Mouse (Mus musculus): ENCODE results near the gene Map2k5. TPM values are rescaled to one million over a fixed set of nuclear protein-coding genes. Genes with fewer than 3 reads are reported as not detected.

The Map2k5 gene
- total RNA-seq, 2 experiments from 2014 or later, result 33.7 to 37.4 TPM

DNA sequence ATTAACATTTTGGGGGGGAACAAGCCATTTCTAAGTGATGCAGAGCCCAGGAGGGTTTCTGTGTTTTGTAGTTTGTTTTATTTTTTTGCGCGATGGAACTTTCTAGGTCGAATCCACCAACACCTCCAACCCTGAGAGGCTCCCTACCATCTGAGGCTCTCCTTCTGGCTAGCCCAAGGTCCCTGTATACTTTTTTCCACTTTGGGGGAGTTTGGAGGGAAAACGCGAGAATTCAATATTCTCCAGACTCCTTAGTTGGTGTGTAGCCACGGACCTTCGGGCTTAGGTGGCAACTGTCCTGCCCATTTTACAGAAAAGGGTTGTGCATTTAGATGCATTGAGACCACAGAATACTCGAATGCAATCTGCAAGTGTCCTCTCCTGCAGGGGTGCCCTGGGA is 241.5 kb downstream of the Map2k5 start:
- no peak for DNase-seq (ENCODE audit: extremely low spot score in 1 of 2, low spot score in 1 of 2)

GRCm38 (mm10) chr9:63135801-63136200 is 241.9 kb downstream of the Map2k5 start:
- peak in 1 of 2 experiments; percentile 63 for DNase-seq (ENCODE audit: extremely low spot score in 1 of 2, low spot score in 1 of 2)

GRCm38 (mm10) chr9:63135356-63135755 is 242.3 kb downstream of the Map2k5 start:
- no peak for DNase-seq (ENCODE audit: extremely low spot score in 1 of 2, low spot score in 1 of 2)

DNA sequence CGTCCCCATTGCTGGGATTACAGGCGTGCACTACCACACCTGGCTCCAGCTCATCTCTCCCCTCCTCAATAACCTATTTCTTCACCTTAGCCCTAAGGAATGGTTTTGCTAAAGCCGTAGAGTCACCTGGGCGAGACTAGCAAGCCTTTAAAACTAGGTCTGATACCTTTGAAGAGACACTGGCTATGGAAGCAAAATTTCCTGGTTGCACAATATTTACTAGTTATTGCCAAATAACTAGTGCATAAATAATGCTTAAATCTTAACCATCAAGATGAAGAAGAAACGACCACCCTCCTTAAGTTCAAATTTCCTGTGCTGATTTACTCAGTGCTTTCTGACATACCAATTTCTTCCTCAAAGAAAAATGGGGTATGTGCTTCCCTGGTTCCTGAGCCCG is 244.0 kb downstream of the Map2k5 start:
- no peak for DNase-seq (ENCODE audit: extremely low spot score in 1 of 2, low spot score in 1 of 2)

DNA sequence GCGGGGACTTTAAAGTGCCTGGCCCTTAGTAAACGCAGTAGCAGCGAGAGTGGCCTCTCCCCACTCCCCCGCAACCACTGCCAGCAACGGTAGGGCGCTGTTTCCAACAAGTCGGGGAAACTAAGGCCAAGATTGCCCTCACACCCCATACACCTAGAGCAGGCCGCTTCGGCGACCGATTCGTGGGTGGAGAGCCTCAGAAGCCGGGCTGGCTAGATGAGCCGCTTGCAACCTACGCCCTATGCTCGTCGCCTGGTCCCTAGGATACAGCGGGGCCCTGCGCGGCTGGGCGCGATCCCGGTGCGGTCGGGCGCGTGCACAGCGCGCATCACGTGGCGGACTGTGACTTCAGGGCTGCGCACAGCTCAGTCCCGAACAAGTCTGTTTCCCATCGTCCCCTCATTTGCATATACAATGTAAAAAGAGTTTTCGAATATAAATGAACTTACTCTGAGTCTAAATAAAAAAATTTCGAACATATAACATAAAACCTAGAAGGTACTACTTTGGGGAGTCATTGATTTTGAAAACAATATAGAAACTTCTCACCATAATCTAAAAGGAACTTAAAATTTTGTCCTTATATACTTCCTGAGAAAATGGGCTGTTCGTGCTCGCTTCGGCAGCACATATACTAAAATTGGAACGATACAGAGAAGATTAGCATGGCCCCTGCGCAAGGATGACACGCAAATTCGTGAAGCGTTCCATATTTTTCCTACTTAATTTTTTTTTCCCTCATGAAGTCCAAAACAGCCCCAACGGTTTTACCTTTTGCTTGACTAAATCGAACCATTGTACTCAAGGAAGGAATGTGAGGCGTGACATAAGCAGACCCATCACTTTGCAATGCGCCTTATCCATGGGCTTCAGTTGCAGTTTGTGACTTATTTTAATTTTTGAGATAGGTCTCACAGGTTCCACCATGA is 244.8 kb downstream of the Map2k5 start:
- peak; percentile 78 to 90 for DNase-seq (ENCODE audit: extremely low spot score in 1 of 2, low spot score in 1 of 2)

DNA sequence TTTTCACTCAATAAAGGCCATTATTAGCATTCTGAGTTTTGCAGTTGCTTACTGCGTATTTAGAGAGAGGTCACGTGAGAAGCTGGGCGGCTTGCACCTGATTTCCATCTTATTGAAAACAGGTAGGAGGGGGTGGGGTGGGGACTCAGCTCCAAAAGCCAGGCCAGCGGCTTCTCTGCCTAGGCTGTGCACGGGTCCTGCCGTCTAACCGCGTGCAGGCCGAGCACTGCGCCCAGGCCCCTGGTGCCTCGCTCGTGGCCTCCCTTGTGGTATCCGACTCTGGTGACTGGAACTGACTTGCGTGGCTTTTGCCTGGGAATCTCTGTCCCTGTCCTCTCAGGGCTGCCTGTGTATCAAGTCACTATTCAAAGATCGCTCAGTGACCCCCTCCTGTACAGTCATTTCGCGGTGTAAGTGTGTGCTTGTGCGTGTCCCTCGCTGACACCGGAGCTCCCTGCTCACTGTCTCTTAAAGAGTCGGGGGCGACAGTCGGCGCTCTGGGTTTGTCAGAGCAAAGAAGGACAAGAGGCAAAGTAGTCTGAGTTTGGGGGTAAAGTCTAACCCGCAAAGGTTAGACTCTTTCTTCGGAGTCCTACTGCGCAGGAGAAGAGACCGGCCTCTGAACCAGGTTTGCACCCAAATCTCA is 245.6 kb downstream of the Map2k5 start:
- peak in 1 of 2 experiments; percentile 42 for DNase-seq (ENCODE audit: extremely low spot score in 1 of 2, low spot score in 1 of 2)

DNA sequence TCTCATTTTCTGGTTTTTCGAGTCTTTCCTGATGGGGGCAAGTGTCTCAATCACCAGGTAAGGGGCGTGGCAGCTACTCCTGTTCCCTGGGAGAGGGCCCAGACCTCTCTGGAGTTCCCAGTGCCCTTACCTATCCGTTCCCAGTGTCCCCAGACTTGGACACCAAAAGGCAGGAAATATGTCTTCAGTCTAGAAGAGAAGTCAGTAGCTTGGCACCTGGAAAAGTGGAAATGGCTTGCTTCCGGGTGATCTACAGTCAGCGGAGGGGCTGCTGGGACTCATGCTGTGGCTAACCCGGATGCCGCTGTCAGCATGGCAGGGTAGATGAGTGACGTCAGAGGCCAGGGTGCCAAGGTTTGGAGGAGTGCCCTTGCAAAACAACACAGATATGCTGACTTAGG is 248.1 kb downstream of the Map2k5 start:
- no peak for DNase-seq (ENCODE audit: extremely low spot score in 1 of 2, low spot score in 1 of 2)

DNA sequence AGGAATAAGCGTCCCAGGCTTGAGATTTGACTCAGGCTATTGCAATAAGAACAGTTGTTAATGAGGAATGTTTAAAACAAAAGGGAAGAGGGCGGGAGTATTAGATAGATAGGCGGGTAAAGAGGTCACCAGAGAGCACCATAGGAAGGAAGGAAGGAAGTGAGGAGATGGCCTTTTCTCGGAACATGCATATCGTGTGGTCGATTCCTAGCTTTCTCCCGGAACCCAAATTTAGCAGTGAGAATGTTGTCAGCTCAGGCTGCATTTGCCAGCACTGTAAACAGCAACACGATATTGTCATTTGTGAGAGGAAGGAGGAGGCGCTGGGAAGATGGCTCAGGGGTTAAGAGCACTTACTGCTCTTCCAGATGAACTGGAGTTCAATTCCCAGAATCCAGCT is 253.2 kb downstream of the Map2k5 start:
- DNase-seq (ENCODE audit: extremely low spot score in 1 of 2, low spot score in 1 of 2), result no peak

- DNase-seq (ENCODE audit: extremely low spot score in 1 of 2, low spot score in 1 of 2), result peak; percentile 83 to 90
These were observed 254.0 kb downstream of the Map2k5 start for GRCm38 (mm10) chr9:63123451-63124438.

- no peak for DNase-seq (ENCODE audit: extremely low spot score in 1 of 2, low spot score in 1 of 2)
These were observed 255.4 kb downstream of the Map2k5 start for GRCm38 (mm10) chr9:63122161-63122833.

- DNase-seq (ENCODE audit: extremely low spot score in 1 of 2, low spot score in 1 of 2), result no peak
These were observed 259.3 kb downstream of the Map2k5 start for GRCm38 (mm10) chr9:63118385-63118784.

Other genes starting within 250 kb of the Map2k5 start
- gene Skor1, start 228.9 kb downstream of the Map2k5 start, total RNA-seq (2021), result under 1 TPM in 1 of 2 experiments, not detected in 1; 0.17 TPM
- gene 2300009A05Rik, start 21.3 kb upstream of the Map2k5 start, total RNA-seq (2021), result 10 to 100 TPM; 30.6 to 35.8 TPM
- gene Iqch, start 224.6 kb upstream of the Map2k5 start, total RNA-seq (2021), result under 1 TPM; 0.12 to 0.25 TPM
- 10 to 100 TPM; 55.6 to 60.3 TPM for gene Aagab, start 224.8 kb upstream of the Map2k5 start, total RNA-seq (2021)

Data from layer of hippocampus, postnatal 25 days (tissue).